Mouse (Mus musculus): ENCODE results near the gene Chrm4. TPM values are rescaled to one million over a fixed set of nuclear protein-coding genes. Genes with fewer than 3 reads are reported as not detected.

The Chrm4 gene
- polyA plus RNA-seq, 1 experiment from 2014 or later, result 1.4 TPM

- ATAC-seq (ENCODE audit: low FRiP score), result no peak
- H3K9me3 ChIP-seq (replicated peaks), result no peaks in the 10 kb centered on the region
- H3K27ac ChIP-seq (replicated peaks), result peak overlapping the region; percentile 23; the same call in 1 of the 2 replicates
- WGBS, result 77% methylated on average over 6 of the region's 6 CpGs
- H3K4me3 ChIP-seq (replicated peaks), result no peak overlapping the region
- H3K36me3 ChIP-seq, result no peaks in the 10 kb centered on the region
- H3K4me2 ChIP-seq, result no peak overlapping the region
- H3K27me3 ChIP-seq (replicated peaks), result no peaks in the 10 kb centered on the region
- no peak overlapping the region for H3K9ac ChIP-seq (replicated peaks)
- peaks cover 60% of the 10 kb centered on the region for H3K4me1 ChIP-seq
Observed at GRCm38 (mm10) chr2:91948151-91948509, 21.1 kb downstream of the Chrm4 start.

GRCm38 (mm10) chr2:91948792-91949241 lies 21.8 kb downstream of the Chrm4 start:
- 67% methylated on average over 3 of the region's 3 CpGs for WGBS
- H3K27ac ChIP-seq (replicated peaks), result peak overlapping the region; percentile 67; the same call in 1 of the 2 replicates
- H3K36me3 ChIP-seq, result no peaks in the 10 kb centered on the region
- H3K9ac ChIP-seq (replicated peaks), result no peak overlapping the region
- H3K27me3 ChIP-seq (replicated peaks), result no peaks in the 10 kb centered on the region
- ATAC-seq (ENCODE audit: low FRiP score), result no peak
- H3K4me2 ChIP-seq, result no peak overlapping the region
- H3K4me1 ChIP-seq, result peaks cover 66% of the 10 kb centered on the region
- H3K9me3 ChIP-seq (replicated peaks), result no peaks in the 10 kb centered on the region
- no peak overlapping the region for H3K4me3 ChIP-seq (replicated peaks)

- no peak overlapping the region for H3K4me3 ChIP-seq (replicated peaks)
- no peaks in the 10 kb centered on the region for H3K36me3 ChIP-seq
- ATAC-seq (ENCODE audit: low FRiP score), result 0 out of 2 replicates have a peak, but pooled peaks have one; percentile 15
- H3K27ac ChIP-seq (replicated peaks), result peak overlapping the region; percentile 67
- H3K4me1 ChIP-seq, result peaks cover 63% of the 10 kb centered on the region
- peak overlapping the region; percentile 29 for H3K4me2 ChIP-seq
- no peaks in the 10 kb centered on the region for H3K9me3 ChIP-seq (replicated peaks)
- 68% methylated on average over 17 of the region's 17 CpGs for WGBS
- H3K9ac ChIP-seq (replicated peaks), result 0 out of 2 replicates have a peak overlapping the region, but pooled peaks have one; percentile 4
- no peaks in the 10 kb centered on the region for H3K27me3 ChIP-seq (replicated peaks)
Observed at GRCm38 (mm10) chr2:91949411-91950274, 22.6 kb downstream of the Chrm4 start.

- Histone ChIP-seq H3K27ac (replicated peaks) (peak overlapping the region; percentile 67), H3K4me1 (peaks cover 62% of the 10 kb centered on the region), H3K9me3 (replicated peaks) (no peaks in the 10 kb centered on the region), H3K4me2 (peak overlapping the region; percentile 29), H3K9ac (replicated peaks) (0 out of 2 replicates have a peak overlapping the region, but pooled peaks have one; percentile 4), H3K36me3 (no peaks in the 10 kb centered on the region), H3K4me3 (replicated peaks) (no peak overlapping the region), H3K27me3 (replicated peaks) (no peaks in the 10 kb centered on the region)
- 16% methylated on average over 15 of the region's 15 CpGs for WGBS
- ATAC-seq (ENCODE audit: low FRiP score), result peak; percentile 35
Observed at GRCm38 (mm10) chr2:91950275-91951085, 23.4 kb downstream of the Chrm4 start.

- no peak; the same call in 1 of the 2 replicates for ATAC-seq (ENCODE audit: low FRiP score)
- H3K27ac ChIP-seq (replicated peaks), result peak overlapping the region; percentile 45; the same call in 1 of the 2 replicates
Observed at GRCm38 (mm10) chr2:91953825-91954224, 26.8 kb downstream of the Chrm4 start.

GRCm38 (mm10) chr2:91955121-91955591 lies 28.1 kb downstream of the Chrm4 start:
- 74% methylated on average over 4 of the region's 4 CpGs for WGBS
- Histone ChIP-seq H3K4me3 (replicated peaks) (no peak overlapping the region), H3K4me1 (peaks cover 54% of the 10 kb centered on the region), H3K9me3 (replicated peaks) (no peaks in the 10 kb centered on the region), H3K36me3 (no peaks in the 10 kb centered on the region), H3K9ac (replicated peaks) (no peak overlapping the region), H3K27me3 (replicated peaks) (no peaks in the 10 kb centered on the region), H3K4me2 (no peak overlapping the region), H3K27ac (replicated peaks) (no peak overlapping the region)
- no peak for ATAC-seq (ENCODE audit: low FRiP score)

More at GRCm38 (mm10) chr2:91953825-91954224, 26.8 kb downstream of the Chrm4 start:
- WGBS, result 22% methylated on average over 5 of the region's 5 CpGs
- peaks cover 54% of the 10 kb centered on the region for H3K4me1 ChIP-seq
- no peaks in the 10 kb centered on the region for H3K9me3 ChIP-seq (replicated peaks)
- H3K4me2 ChIP-seq, result no peak overlapping the region
- no peak overlapping the region for H3K9ac ChIP-seq (replicated peaks)
- no peaks in the 10 kb centered on the region for H3K36me3 ChIP-seq
- no peaks in the 10 kb centered on the region for H3K27me3 ChIP-seq (replicated peaks)
- H3K4me3 ChIP-seq (replicated peaks), result no peak overlapping the region

GRCm38 (mm10) chr2:91955875-91956274 lies 28.8 kb downstream of the Chrm4 start:
- peaks cover 51% of the 10 kb centered on the region for H3K4me1 ChIP-seq
- H3K36me3 ChIP-seq, result no peaks in the 10 kb centered on the region
- 82% methylated on average over 6 of the region's 6 CpGs for WGBS
- H3K27me3 ChIP-seq (replicated peaks), result no peaks in the 10 kb centered on the region
- no peak overlapping the region for H3K27ac ChIP-seq (replicated peaks)
- ATAC-seq (ENCODE audit: low FRiP score), result no peak
- no peak overlapping the region for H3K4me2 ChIP-seq
- no peak overlapping the region for H3K4me3 ChIP-seq (replicated peaks)
- H3K9ac ChIP-seq (replicated peaks), result no peak overlapping the region
- H3K9me3 ChIP-seq (replicated peaks), result no peaks in the 10 kb centered on the region

- Histone ChIP-seq H3K9ac (replicated peaks) (no peak overlapping the region), H3K27ac (replicated peaks) (0 out of 2 replicates have a peak overlapping the region, but pooled peaks have one; percentile 13), H3K36me3 (no peaks in the 10 kb centered on the region), H3K27me3 (replicated peaks) (no peaks in the 10 kb centered on the region), H3K4me1 (peaks cover 63% of the 10 kb centered on the region), H3K4me2 (no peak overlapping the region), H3K9me3 (replicated peaks) (no peaks in the 10 kb centered on the region), H3K4me3 (replicated peaks) (no peak overlapping the region)
- ATAC-seq (ENCODE audit: low FRiP score), result no peak
- 33% methylated on average over 4 of the region's 4 CpGs for WGBS
Observed at GRCm38 (mm10) chr2:91957096-91957495, 30.0 kb downstream of the Chrm4 start.

GRCm38 (mm10) chr2:91958049-91958448 lies 31.0 kb downstream of the Chrm4 start:
- Histone ChIP-seq H3K9ac (replicated peaks) (no peak overlapping the region), H3K4me2 (no peak overlapping the region), H3K36me3 (no peaks in the 10 kb centered on the region), H3K27me3 (replicated peaks) (no peaks in the 10 kb centered on the region), H3K4me3 (replicated peaks) (no peak overlapping the region), H3K4me1 (peaks cover 72% of the 10 kb centered on the region), H3K27ac (replicated peaks) (no peak overlapping the region), H3K9me3 (replicated peaks) (no peaks in the 10 kb centered on the region)
- 83% methylated on average over 8 of the region's 8 CpGs for WGBS
- no peak for ATAC-seq (ENCODE audit: low FRiP score)

GRCm38 (mm10) chr2:91958701-91959457 lies 31.8 kb downstream of the Chrm4 start:
- Histone ChIP-seq H3K36me3 (no peaks in the 10 kb centered on the region), H3K4me1 (peaks cover 66% of the 10 kb centered on the region), H3K4me3 (replicated peaks) (no peak overlapping the region), H3K27me3 (replicated peaks) (no peaks in the 10 kb centered on the region), H3K27ac (replicated peaks) (no peak overlapping the region), H3K9me3 (replicated peaks) (no peaks in the 10 kb centered on the region), H3K4me2 (no peak overlapping the region), H3K9ac (replicated peaks) (no peak overlapping the region)
- no peak for ATAC-seq (ENCODE audit: low FRiP score)
- 49% methylated on average over 10 of the region's 10 CpGs for WGBS
